Mouse (Mus musculus): ENCODE data around the gene Zmynd15.

GRCm38 (mm10) chr11:70419486-70419885, 39.7 kb upstream of the Zmynd15 start:
- TF ChIP-seq CTCF (IDR thresholded peaks at IDR 0.05; ENCODE audit: low read depth) (no peak), EP300 (IDR thresholded peaks at IDR 0.05; ENCODE audit: low read depth) (no peak)

Data from heart, postnatal 0 days (tissue).